Mouse (Mus musculus) lung, embryonic 16.5 days (tissue): ENCODE measurements around the gene Grin2b. TPM values are rescaled to one million over a fixed set of nuclear protein-coding genes. Genes with fewer than 3 reads are reported as not detected.

Source experiments
- ATAC-seq: fragments of 200-750 bp; cut with Nextera tagmentation; 2 replicates; pipeline ENCODE4 v1.8.0; 2017; ENCODE audit warnings: low read depth, mild to moderate bottlenecking, moderate library complexity
- H3K27ac ChIP-seq: fragments of 300-500 bp; sonication (generic); 2 replicates; pipeline ENCODE4 v1.5.1; 2014; ENCODE audit warnings: mild to moderate bottlenecking, control low read depth, low read length
- H3K27me3 ChIP-seq: fragments of 300-500 bp; sonication (generic); 2 replicates; pipeline ENCODE4 v1.6.1; 2014; ENCODE audit warnings: low read depth, low read length, mixed read lengths; ENCODE audit not compliant: control insufficient read depth, insufficient read depth
- H3K36me3 ChIP-seq: fragments of 300-500 bp; sonication (generic); 2 replicates; pipeline ENCODE4 v1.6.1; 2014; ENCODE audit warnings: low read length; ENCODE audit not compliant: control insufficient read depth, insufficient read depth
- H3K4me1 ChIP-seq: fragments of 300-500 bp; sonication (generic); replicated peaks from 2 replicates; pipeline ENCODE4 v1.6.1; 2014; ENCODE audit warnings: low read length, mixed read lengths; ENCODE audit not compliant: control insufficient read depth, insufficient read depth
- H3K4me2 ChIP-seq: fragments of 300-500 bp; sonication (generic); 2 replicates; pipeline ENCODE4 v1.6.1; 2014; ENCODE audit warnings: low read depth, low read length, control low read depth
- H3K4me3 ChIP-seq: fragments of 300-500 bp; sonication (generic); 2 replicates; pipeline ENCODE4 v1.5.1; 2014; ENCODE audit warnings: mild to moderate bottlenecking, low read length, control low read depth
- H3K9ac ChIP-seq: fragments of 300-500 bp; sonication (generic); 2 replicates; pipeline ENCODE4 v1.6.1; 2014; ENCODE audit warnings: low read length, control low read depth
- H3K9me3 ChIP-seq: fragments of 300-500 bp; sonication (generic); 2 replicates; pipeline ENCODE4 v1.6.1; 2016; ENCODE audit warnings: low read length; ENCODE audit not compliant: control insufficient read depth
- WGBS: fragments of 180-500 bp; shearing (Covaris S2); extraction: QIAGEN DNeasy Blood & Tissue Kit; methylation state at CpG from one replicate; pipeline ENCODE4 v1.1.7; 2014; 5-methylcytosine and 5-hydroxymethylcytosine counted together
- polyA plus RNA-seq: library from polyadenylated mRNA; unstranded; fragments of >200 nt; fragmentation: Nextera tagmentation; extraction: Ambion mirVana; gene quantifications from 2 replicates; pipeline ENCODE4 v1.2.1, GENCODE M21; 2015

Gene Grin2b
- polyA plus RNA-seq, 1 experiment from 2014 or later = 2.8 TPM

GRCm38 (mm10) chr6:136025801-136026200 is 147.5 kb downstream of the Grin2b start:
- no peaks in the 10 kb centered on the region for H3K27me3 ChIP-seq
- 66% methylated on average over 4 of the region's 4 CpGs for WGBS
- no peaks in the 10 kb centered on the region for H3K9me3 ChIP-seq
- H3K4me2 ChIP-seq = no peak overlapping the region
- H3K4me1 ChIP-seq = no peaks in the 10 kb centered on the region
- no peaks in the 10 kb centered on the region for H3K36me3 ChIP-seq
- no peak overlapping the region for H3K27ac ChIP-seq
- ATAC-seq = no peak
- H3K4me3 ChIP-seq = no peak overlapping the region
- H3K9ac ChIP-seq = no peak overlapping the region

- Histone ChIP-seq H3K4me1 (peaks cover 2% of the 10 kb centered on the region; the same call in 1 of the 2 replicates), H3K4me3 (no peak overlapping the region), H3K9ac (no peak overlapping the region), H3K27me3 (no peaks in the 10 kb centered on the region), H3K36me3 (no peaks in the 10 kb centered on the region), H3K9me3 (no peaks in the 10 kb centered on the region), H3K4me2 (no peak overlapping the region), H3K27ac (no peak overlapping the region)
- 29% methylated on average over 3 of the region's 3 CpGs for WGBS
- ATAC-seq = no peak; the same call in 1 of the 2 replicates
These were observed 152.9 kb downstream of the Grin2b start for GRCm38 (mm10) chr6:136020460-136020859.

- peak; percentile 57; the same call in 1 of the 2 replicates for ATAC-seq
- 57% methylated on average over 1 of the region's 1 CpGs for WGBS
These were observed 154.3 kb downstream of the Grin2b start for GRCm38 (mm10) chr6:136018962-136019361.

GRCm38 (mm10) chr6:136013556-136014380 is 159.5 kb downstream of the Grin2b start:
- H3K4me1 ChIP-seq = peaks cover 3% of the 10 kb centered on the region; the same call in 1 of the 2 replicates
- 73% methylated on average over 12 of the region's 12 CpGs for WGBS
- ATAC-seq = no peak

More at GRCm38 (mm10) chr6:136018962-136019361, 154.3 kb downstream of the Grin2b start:
- Histone ChIP-seq H3K4me1 (peaks cover 2% of the 10 kb centered on the region; the same call in 1 of the 2 replicates), H3K27me3 (no peaks in the 10 kb centered on the region), H3K36me3 (no peaks in the 10 kb centered on the region), H3K27ac (no peak overlapping the region), H3K4me3 (no peak overlapping the region), H3K4me2 (no peak overlapping the region), H3K9ac (no peak overlapping the region), H3K9me3 (no peaks in the 10 kb centered on the region)

GRCm38 (mm10) chr6:136011533-136011932 is 161.8 kb downstream of the Grin2b start:
- Histone ChIP-seq H3K4me2 (no peak overlapping the region), H3K36me3 (no peaks in the 10 kb centered on the region), H3K4me3 (no peak overlapping the region), H3K27ac (no peak overlapping the region), H3K9ac (no peak overlapping the region), H3K4me1 (peaks cover 3% of the 10 kb centered on the region; the same call in 1 of the 2 replicates), H3K9me3 (no peaks in the 10 kb centered on the region), H3K27me3 (no peaks in the 10 kb centered on the region)
- ATAC-seq = no peak
- WGBS = 82% methylated on average over 4 of the region's 4 CpGs

More at GRCm38 (mm10) chr6:136013556-136014380, 159.5 kb downstream of the Grin2b start:
- Histone ChIP-seq H3K9me3 (no peaks in the 10 kb centered on the region), H3K9ac (no peak overlapping the region), H3K4me3 (no peak overlapping the region), H3K4me2 (no peak overlapping the region), H3K27ac (no peak overlapping the region), H3K36me3 (no peaks in the 10 kb centered on the region), H3K27me3 (no peaks in the 10 kb centered on the region)

- no peak for ATAC-seq
- Histone ChIP-seq H3K9me3 (no peaks in the 10 kb centered on the region), H3K4me3 (no peak overlapping the region), H3K4me1 (peaks cover 3% of the 10 kb centered on the region; the same call in 1 of the 2 replicates), H3K4me2 (no peak overlapping the region), H3K27me3 (no peaks in the 10 kb centered on the region), H3K9ac (no peak overlapping the region), H3K36me3 (no peaks in the 10 kb centered on the region), H3K27ac (no peak overlapping the region)
- WGBS = 82% methylated on average over 4 of the region's 4 CpGs
These were observed 162.3 kb downstream of the Grin2b start for GRCm38 (mm10) chr6:136011038-136011311.

GRCm38 (mm10) chr6:136010290-136011037 is 162.8 kb downstream of the Grin2b start:
- peaks cover 3% of the 10 kb centered on the region; the same call in 1 of the 2 replicates for H3K4me1 ChIP-seq
- no peak overlapping the region for H3K9ac ChIP-seq
- H3K36me3 ChIP-seq = no peaks in the 10 kb centered on the region
- no peak overlapping the region for H3K4me2 ChIP-seq
- H3K27me3 ChIP-seq = no peaks in the 10 kb centered on the region
- H3K9me3 ChIP-seq = no peaks in the 10 kb centered on the region
- H3K27ac ChIP-seq = no peak overlapping the region
- no peak overlapping the region for H3K4me3 ChIP-seq
- WGBS = 37% methylated on average over 7 of the region's 7 CpGs
- ATAC-seq = no peak; the same call in 1 of the 2 replicates

GRCm38 (mm10) chr6:136008120-136008519 is 165.2 kb downstream of the Grin2b start:
- H3K36me3 ChIP-seq = no peaks in the 10 kb centered on the region
- H3K27ac ChIP-seq = no peak overlapping the region
- no peak for ATAC-seq
- no peak overlapping the region for H3K4me2 ChIP-seq
- no peak overlapping the region for H3K9ac ChIP-seq
- H3K4me1 ChIP-seq = peaks cover 3% of the 10 kb centered on the region; the same call in 1 of the 2 replicates
- H3K9me3 ChIP-seq = no peaks in the 10 kb centered on the region
- no peaks in the 10 kb centered on the region for H3K27me3 ChIP-seq
- no peak overlapping the region for H3K4me3 ChIP-seq
- WGBS = 80% methylated on average over 6 of the region's 6 CpGs

GRCm38 (mm10) chr6:135994691-135995090 is 178.6 kb downstream of the Grin2b start:
- no peaks in the 10 kb centered on the region for H3K27me3 ChIP-seq
- ATAC-seq = no peak
- H3K36me3 ChIP-seq = no peaks in the 10 kb centered on the region
- H3K9ac ChIP-seq = no peak overlapping the region
- 64% methylated on average over 7 of the region's 7 CpGs for WGBS
- H3K27ac ChIP-seq = no peak overlapping the region
- H3K4me3 ChIP-seq = no peak overlapping the region
- no peaks in the 10 kb centered on the region for H3K9me3 ChIP-seq
- H3K4me2 ChIP-seq = no peak overlapping the region
- no peaks in the 10 kb centered on the region for H3K4me1 ChIP-seq
